Mouse (Mus musculus): ENCODE measurements around the gene Faap20. TPM values are rescaled to one million over a fixed set of nuclear protein-coding genes. Genes with fewer than 3 reads are reported as not detected.
A peak's percentile ranks its signal among the peaks of the same experiment; 100 is the strongest.

Gene Faap20
- polyA plus RNA-seq, 1 experiment, result 37.5 TPM

DNA sequence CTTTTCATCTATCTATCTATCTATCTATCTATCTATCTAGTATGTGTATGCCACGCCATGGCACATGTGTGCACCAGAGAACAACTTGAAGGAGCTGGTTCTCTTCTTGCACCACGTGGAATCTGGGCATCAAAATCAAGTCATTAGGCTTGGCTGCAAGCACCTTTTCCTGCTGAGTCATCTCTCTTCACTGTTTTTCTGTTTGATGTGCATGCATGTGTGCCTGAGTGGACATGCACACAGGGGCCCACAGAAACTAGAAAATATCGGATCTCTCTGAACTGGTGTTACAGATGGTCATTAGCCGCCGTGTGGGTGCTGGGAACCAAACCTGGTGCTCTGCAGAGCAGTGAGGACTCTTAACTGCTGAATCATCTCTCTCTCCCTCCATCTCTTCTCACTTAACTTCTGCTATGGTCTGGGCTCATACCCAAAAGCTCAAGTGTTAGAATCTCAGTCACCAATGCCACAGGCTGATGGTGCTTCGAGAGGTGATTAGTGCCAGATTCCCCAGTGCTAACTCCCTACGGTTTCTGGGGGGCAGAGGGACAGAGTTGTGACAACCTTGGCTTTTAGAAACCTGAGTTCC is 55.0 kb downstream of the Faap20 start:
- H3K4me3 ChIP-seq (ENCODE audit: insufficient read depth, low read length), result no peak overlapping the region
- peak overlapping the region; percentile 85 for H3K27ac ChIP-seq (ENCODE audit: insufficient read depth, low read length)
- TF ChIP-seq POLR2A (IDR thresholded peaks at IDR 0.05; ENCODE audit: extremely low read depth, insufficient read depth, low read length), result no peak
- no peak for TF ChIP-seq CTCF (IDR thresholded peaks at IDR 0.05; ENCODE audit: extremely low read depth, insufficient read depth, low read length)
- H3K4me1 ChIP-seq (ENCODE audit: control insufficient read depth, insufficient read depth, low read length), result peaks cover 61% of the 10 kb centered on the region

DNA sequence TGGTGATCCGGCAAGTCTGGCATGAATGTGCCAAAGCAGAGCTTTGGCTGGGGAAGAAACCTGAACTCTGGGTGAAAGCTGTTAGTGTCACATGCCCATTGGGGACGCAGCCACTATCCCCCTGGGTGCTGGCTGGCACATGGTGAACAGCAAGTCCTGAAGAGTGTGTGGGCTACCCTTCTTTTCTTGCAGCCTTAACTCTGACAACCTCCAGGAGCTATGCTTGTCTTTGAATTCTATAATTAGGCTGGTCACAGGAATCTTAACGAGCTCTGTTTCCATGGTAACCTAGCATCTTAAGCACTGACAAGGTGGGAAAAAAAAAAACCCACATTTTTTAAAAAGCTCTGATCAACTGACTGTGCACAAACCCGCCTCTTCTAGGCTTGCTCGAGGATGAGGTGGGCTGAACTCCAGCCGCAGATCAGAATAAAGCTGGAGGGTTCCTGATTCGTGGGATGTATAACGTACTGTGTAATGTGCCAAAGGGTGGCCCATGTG is 56.0 kb downstream of the Faap20 start:
- TF ChIP-seq POLR2A (IDR thresholded peaks at IDR 0.05; ENCODE audit: extremely low read depth, insufficient read depth, low read length) (0 out of 2 replicates have a peak, but pooled peaks have one; percentile 5), CTCF (IDR thresholded peaks at IDR 0.05; ENCODE audit: extremely low read depth, insufficient read depth, low read length) (no peak)
- Histone ChIP-seq H3K4me3 (ENCODE audit: insufficient read depth, low read length) (no peak overlapping the region), H3K4me1 (ENCODE audit: control insufficient read depth, insufficient read depth, low read length) (peaks cover 59% of the 10 kb centered on the region), H3K27ac (ENCODE audit: insufficient read depth, low read length) (peak overlapping the region; percentile 85)

Other genes with a start within 250 kb of the Faap20 start
- 66.4 and 70.6 TPM in 2 replicates for gene Plch2, start 193.0 kb upstream of the Faap20 start, polyA plus RNA-seq (2012; rRNA removed)
- gene Pex10, start 182.8 kb upstream of the Faap20 start, polyA plus RNA-seq (2012; rRNA removed), result 17.8 and 19.5 TPM in 2 replicates
- gene Rer1, start 163.4 kb upstream of the Faap20 start, polyA plus RNA-seq (2012; rRNA removed), result 81.8 and 86.9 TPM in 2 replicates
- gene Morn1, start 163.2 kb upstream of the Faap20 start, polyA plus RNA-seq (2012; rRNA removed), result 12.4 and 16.0 TPM in 2 replicates
- 69.0 and 70.3 TPM in 2 replicates for gene Ski, start 27.2 kb upstream of the Faap20 start, polyA plus RNA-seq (2012; rRNA removed)
- 295 and 315 TPM in 2 replicates for gene Prkcz, start 111.6 kb downstream of the Faap20 start, polyA plus RNA-seq (2012; rRNA removed)
- gene Gabrd, start 148.3 kb downstream of the Faap20 start, polyA plus RNA-seq (2012; rRNA removed), result 129 and 141 TPM in 2 replicates
- 20.4 and 21.9 TPM in 2 replicates for gene Cfap74, start 159.4 kb downstream of the Faap20 start, polyA plus RNA-seq (2012; rRNA removed)
- gene Tmem52, start 219.3 kb downstream of the Faap20 start, polyA plus RNA-seq (2012; rRNA removed), result 2.1 and 2.7 TPM in 2 replicates
- 725 and 733 TPM in 2 replicates for gene Gnb1, start 241.6 kb downstream of the Faap20 start, polyA plus RNA-seq (2012; rRNA removed)

Measured in cortical plate, adult 2 months (tissue).